Mouse (Mus musculus) thymus, adult 2 months (tissue): ENCODE data around the gene Tmem52. TPM values are rescaled to one million over a fixed set of nuclear protein-coding genes. Genes with fewer than 3 reads are reported as not detected.
A peak's percentile ranks its signal among the peaks of the same experiment; 100 is the strongest.
"Not testable (repeated sequence)": the region's sequence is repeated elsewhere in the genome, so short reads cannot be mapped to it uniquely, and the experiment has no call there.

Source experiments
- DNase-seq: peaks from one replicate; pipeline ENCODE4 v3.0.0; 2021
- H3K27ac ChIP-seq: fragments of 200-500 bp; 2 replicates; pipeline ENCODE4 v1.5.1; 2012; ENCODE audit warnings: low read length, control low read depth; ENCODE audit not compliant: control insufficient read depth, insufficient read depth
- H3K27me3 ChIP-seq: fragments of 200-500 bp; 2 replicates; pipeline ENCODE4 v1.6.1; 2012; ENCODE audit warnings: mild to moderate bottlenecking, low read length, moderate library complexity, mixed read lengths; ENCODE audit not compliant: control insufficient read depth, insufficient read depth
- H3K36me3 ChIP-seq: fragments of 200-500 bp; 2 replicates; pipeline ENCODE4 v1.6.1; 2012; ENCODE audit warnings: mild to moderate bottlenecking, low read length, moderate library complexity; ENCODE audit not compliant: control insufficient read depth, insufficient read depth
- H3K4me1 ChIP-seq: fragments of 200-500 bp; replicated peaks from 2 replicates; pipeline ENCODE4 v1.6.1; 2012; ENCODE audit warnings: low read length; ENCODE audit not compliant: control insufficient read depth, insufficient read depth
- H3K4me3 ChIP-seq: fragments of 200-500 bp; 2 replicates; pipeline ENCODE4 v1.5.1; 2012; ENCODE audit warnings: mild to moderate bottlenecking, low read length, control low read depth, moderate library complexity; ENCODE audit not compliant: control insufficient read depth, insufficient read depth
- CTCF ChIP-seq: fragments of 200-500 bp; IDR thresholded peaks from 2 replicates; pipeline ENCODE4 v1.5.1; 2012; ENCODE audit warnings: mild to moderate bottlenecking, control low read depth, low read length, moderate library complexity, borderline replicate concordance; ENCODE audit not compliant: control insufficient read depth, poor library complexity, insufficient read depth; ENCODE audit errors: extremely low read depth
- POLR2A ChIP-seq: fragments of 200-500 bp; IDR thresholded peaks from 2 replicates; pipeline ENCODE4 v1.6.1; 2012; ENCODE audit warnings: mild to moderate bottlenecking, low read length, control low read depth, moderate library complexity; ENCODE audit not compliant: control insufficient read depth, poor library complexity, insufficient read depth; ENCODE audit errors: extremely low read depth
- WGBS: fragments of 180-500 bp; shearing (Covaris S2); methylation state at CpG from one replicate; pipeline ENCODE4 v1.1.7; 2018; 5-methylcytosine and 5-hydroxymethylcytosine counted together
- polyA plus RNA-seq: library from polyadenylated mRNA; depleted of rRNA; stranded (reverse); fragments of >200 nt; gene quantifications from 2 replicates; pipeline ENCODE4 v1.2.3, GENCODE M21; 2012; rRNA removed

Gene Tmem52
- 0.62 and 2.1 TPM in 2 replicates for polyA plus RNA-seq

GRCm38 (mm10) chr4:155468952-155469351, at the start of gene Tmem52:
Gene Tmem52, plus strand, starts transcription at chr4:155469114.
- Histone ChIP-seq H3K27ac (no peak within 1 kb of the TSS), H3K27me3 (no peaks in the 10 kb centered on the region), H3K4me3 (peak within 1 kb of the TSS; percentile 26), H3K4me1 (peaks cover 11% of the 10 kb centered on the region), H3K36me3 (no peaks in the 10 kb centered on the region)
- TF ChIP-seq POLR2A, result no peak
- TF ChIP-seq CTCF, result no peak
- WGBS, result 10% methylated on average over 21 of the region's 21 CpGs
- DNase-seq, result peak; percentile 30

GRCm38 (mm10) chr4:155420137-155420536, 48.8 kb upstream of the Tmem52 start:
- no peak overlapping the region for H3K27ac ChIP-seq
- WGBS, result 95% methylated on average over 3 of the region's 3 CpGs
- H3K27me3 ChIP-seq, result no peaks in the 10 kb centered on the region
- no peak overlapping the region for H3K4me3 ChIP-seq
- H3K36me3 ChIP-seq, result no peaks in the 10 kb centered on the region; the same call in 1 of the 2 replicates
- DNase-seq, result no peak
- TF ChIP-seq POLR2A (no peak), CTCF (no peak)
- peaks cover 19% of the 10 kb centered on the region for H3K4me1 ChIP-seq

GRCm38 (mm10) chr4:155421412-155422370, 47.2 kb upstream of the Tmem52 start:
- not testable (repeated sequence) for H3K27me3 ChIP-seq, H3K36me3 ChIP-seq, DNase-seq
- Histone ChIP-seq H3K27ac (peak overlapping the region; percentile 42; the same call in 1 of the 2 replicates), H3K4me1 (peaks cover 23% of the 10 kb centered on the region), H3K4me3 (peak overlapping the region; percentile 34)
- 89% methylated on average over 23 of the region's 30 CpGs for WGBS

- no peaks in the 10 kb centered on the region for H3K27me3 ChIP-seq
- H3K27ac ChIP-seq, result no peak overlapping the region
- peaks cover 13% of the 10 kb centered on the region for H3K4me1 ChIP-seq
- H3K36me3 ChIP-seq, result no peaks in the 10 kb centered on the region; the same call in 1 of the 2 replicates
- H3K4me3 ChIP-seq, result no peak overlapping the region
- TF ChIP-seq CTCF, result no peak
- TF ChIP-seq POLR2A, result no peak
- no peak for DNase-seq
- WGBS, result 71% methylated on average over 5 of the region's 5 CpGs
These were observed 44.9 kb upstream of the Tmem52 start for GRCm38 (mm10) chr4:155423988-155424387.

GRCm38 (mm10) chr4:155426272-155426671, 42.6 kb upstream of the Tmem52 start:
- TF ChIP-seq POLR2A, result no peak
- TF ChIP-seq CTCF, result no peak
- WGBS, result 54% methylated on average over 6 of the region's 6 CpGs
- no peaks in the 10 kb centered on the region for H3K27me3 ChIP-seq
- DNase-seq, result no peak
- peaks cover 12% of the 10 kb centered on the region for H3K4me1 ChIP-seq
- H3K27ac ChIP-seq, result no peak overlapping the region
- H3K4me3 ChIP-seq, result no peak overlapping the region
- no peaks in the 10 kb centered on the region for H3K36me3 ChIP-seq

GRCm38 (mm10) chr4:155428442-155428841, 40.5 kb upstream of the Tmem52 start:
- DNase-seq, result no peak
- H3K4me1 ChIP-seq, result peaks cover 12% of the 10 kb centered on the region
- no peaks in the 10 kb centered on the region for H3K27me3 ChIP-seq
- TF ChIP-seq POLR2A (no peak), CTCF (no peak)
- no peak overlapping the region for H3K4me3 ChIP-seq
- H3K27ac ChIP-seq, result no peak overlapping the region
- no peaks in the 10 kb centered on the region for H3K36me3 ChIP-seq
